Mouse (Mus musculus): Measurements from ENCODE around the gene Mboat2.

- TF ChIP-seq GATA1 (IDR thresholded peaks at IDR 0.05; ENCODE audit: low read length): no peak
- TF ChIP-seq TAL1 (IDR thresholded peaks at IDR 0.05; ENCODE audit: low read length): no peak
Observed at GRCm38 (mm10) chr12:24823636-24824354, 6.9 kb upstream of the Mboat2 start.
